Mouse (Mus musculus) brain, embryonic 14.5 days (tissue): ENCODE results near the gene Atxn7l1.

Experiments
- CTCF ChIP-seq: fragments of 200-500 bp; IDR thresholded peaks from 2 replicates; pipeline ENCODE4 v1.5.1; 2012; ENCODE audit warnings: inconsistent platforms, mild to moderate bottlenecking, moderate library complexity, borderline replicate concordance; ENCODE audit not compliant: insufficient read depth, insufficient read length; ENCODE audit errors: extremely low read depth
- POLR2A ChIP-seq: fragments of 200-500 bp; IDR thresholded peaks from 2 replicates; pipeline ENCODE4 v1.6.1; 2012; ENCODE audit warnings: mild to moderate bottlenecking, inconsistent platforms, borderline replicate concordance; ENCODE audit not compliant: poor library complexity, insufficient read depth, insufficient read length, severe bottlenecking; ENCODE audit errors: extremely low read depth

- no peak for TF ChIP-seq POLR2A
- no peak for TF ChIP-seq CTCF
These were observed 26.2 kb downstream of the Atxn7l1 start for GRCm38 (mm10) chr12:33173720-33174141.
